Mouse (Mus musculus): ENCODE data around the gene Mark3. TPM values are rescaled to one million over a fixed set of nuclear protein-coding genes. Genes with fewer than 3 reads are reported as not detected.
A peak's percentile ranks its signal among the peaks of the same experiment; 100 is the strongest.
"Not testable (repeated sequence)": the region's sequence is repeated elsewhere in the genome, so short reads cannot be mapped to it uniquely, and the experiment has no call there.

Mark3 gene
- polyA plus RNA-seq, 1 experiment from 2014 or later = 49.4 TPM

DNA sequence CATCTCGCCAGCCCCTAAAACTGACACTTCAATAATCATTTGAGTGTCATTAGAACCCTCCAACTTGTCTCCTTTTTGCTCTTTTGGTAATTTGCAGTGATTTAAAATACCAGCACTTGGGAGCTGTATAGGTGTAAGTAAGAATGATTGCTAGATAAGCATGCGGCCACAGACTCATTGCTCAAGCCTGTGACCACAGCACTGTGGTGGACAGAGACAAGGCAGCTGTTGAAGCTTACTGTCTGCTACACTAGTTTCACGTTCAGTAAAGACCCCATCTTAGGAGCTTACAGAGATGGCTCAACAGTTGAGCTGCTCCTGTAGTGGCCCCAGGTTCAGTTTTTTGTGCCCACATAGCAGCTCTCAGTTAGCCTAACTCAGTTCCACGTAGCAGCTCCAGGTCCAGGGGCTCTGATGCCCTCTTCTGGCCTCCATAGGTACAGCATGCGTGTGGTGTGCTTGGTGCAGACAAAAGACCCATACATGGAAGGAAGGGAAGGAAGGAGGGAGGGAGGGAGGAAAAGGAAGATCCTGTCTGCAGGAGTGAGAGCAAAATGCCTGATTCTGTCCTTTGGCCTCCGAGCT, 73.8 kb downstream of the Mark3 start:
- Histone ChIP-seq H3K4me2 (ENCODE audit: low read length) (no peak overlapping the region), H3K9ac (ENCODE audit: low read length) (no peak overlapping the region), H3K27me3 (replicated peaks; ENCODE audit: control insufficient read depth, insufficient read depth, low read length) (no peaks in the 10 kb centered on the region), H3K4me3 (ENCODE audit: low read depth, low read length) (no peak overlapping the region), H3K4me1 (replicated peaks; ENCODE audit: control insufficient read depth, insufficient read depth, low read length) (no peaks in the 10 kb centered on the region), H3K27ac (ENCODE audit: low read depth) (no peak overlapping the region), H3K36me3 (ENCODE audit: control insufficient read depth, insufficient read depth, low read length) (peaks cover 91% of the 10 kb centered on the region), H3K9me3 (ENCODE audit: control insufficient read depth, low read length) (0 out of 2 replicates have a peak, but pooled peaks cover 1% of the 10 kb centered on the region)
- ATAC-seq (replicated peaks; ENCODE audit: low FRiP score, low TSS enrichment, low read depth) (peak; percentile 58; the same call in 1 of the 2 replicates), DNase-seq (ENCODE audit: low spot score) (peak; percentile 85)
- WGBS = 54% methylated on average over 6 of the region's 6 CpGs

DNA sequence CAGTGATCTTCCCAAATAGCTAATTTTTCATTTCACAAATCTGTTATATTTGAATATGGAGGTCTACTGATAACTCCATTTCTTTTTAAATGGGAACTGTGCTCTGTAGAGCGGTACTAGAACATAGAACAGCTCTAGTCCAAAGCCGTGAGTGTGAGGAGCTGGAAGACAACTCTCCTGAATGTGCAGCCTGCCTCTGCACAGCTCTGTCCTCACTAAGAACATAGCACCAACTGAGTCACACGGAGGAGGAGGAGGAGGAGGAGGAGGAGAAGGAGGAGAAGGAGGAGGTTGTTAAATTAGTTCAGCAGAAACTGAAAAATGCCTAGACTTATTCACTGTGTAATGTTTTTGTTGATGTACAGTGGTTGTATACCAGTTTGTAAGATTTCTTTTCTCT, 78.6 kb downstream of the Mark3 start:
- H3K9ac ChIP-seq (ENCODE audit: low read length) = no peak overlapping the region
- peaks cover 84% of the 10 kb centered on the region for H3K36me3 ChIP-seq (ENCODE audit: control insufficient read depth, insufficient read depth, low read length)
- H3K4me3 ChIP-seq (ENCODE audit: low read depth, low read length) = no peak overlapping the region
- DNase-seq (ENCODE audit: low spot score) (no peak), ATAC-seq (replicated peaks; ENCODE audit: low FRiP score, low TSS enrichment, low read depth) (no peak)
- H3K4me2 ChIP-seq (ENCODE audit: low read length) = no peak overlapping the region
- 86% methylated on average over 3 of the region's 3 CpGs for WGBS
- H3K27ac ChIP-seq (ENCODE audit: low read depth) = no peak overlapping the region
- no peaks in the 10 kb centered on the region for H3K4me1 ChIP-seq (replicated peaks; ENCODE audit: control insufficient read depth, insufficient read depth, low read length)
- no peaks in the 10 kb centered on the region for H3K9me3 ChIP-seq (ENCODE audit: control insufficient read depth, low read length)
- H3K27me3 ChIP-seq (replicated peaks; ENCODE audit: control insufficient read depth, insufficient read depth, low read length) = no peaks in the 10 kb centered on the region

DNA sequence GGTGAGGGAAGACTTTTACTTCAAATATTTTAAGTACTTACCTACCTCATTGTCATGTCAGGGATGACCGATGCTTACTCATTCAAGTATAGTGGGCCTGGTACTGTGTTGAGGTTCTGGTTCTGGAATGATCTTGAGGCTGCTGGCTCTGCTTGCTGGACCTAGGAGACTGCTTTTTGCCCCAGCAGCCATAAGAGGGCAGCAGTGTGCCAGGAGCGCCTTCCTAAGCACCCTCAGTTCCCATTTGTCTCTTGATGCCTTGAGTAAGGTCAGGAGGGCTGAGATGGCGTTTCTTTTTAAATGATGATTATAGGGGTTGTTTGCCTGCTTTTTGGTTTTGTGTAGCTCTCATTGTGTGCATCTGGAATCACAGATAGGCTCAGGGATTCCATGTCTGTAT, 79.1 kb downstream of the Mark3 start:
- peak; percentile 80 for DNase-seq (ENCODE audit: low spot score)
- Histone ChIP-seq H3K4me2 (ENCODE audit: low read length) (no peak overlapping the region), H3K27me3 (replicated peaks; ENCODE audit: control insufficient read depth, insufficient read depth, low read length) (no peaks in the 10 kb centered on the region), H3K36me3 (ENCODE audit: control insufficient read depth, insufficient read depth, low read length) (peaks cover 79% of the 10 kb centered on the region), H3K4me3 (ENCODE audit: low read depth, low read length) (no peak overlapping the region), H3K4me1 (replicated peaks; ENCODE audit: control insufficient read depth, insufficient read depth, low read length) (no peaks in the 10 kb centered on the region), H3K9ac (ENCODE audit: low read length) (no peak overlapping the region), H3K27ac (ENCODE audit: low read depth) (no peak overlapping the region), H3K9me3 (ENCODE audit: control insufficient read depth, low read length) (no peaks in the 10 kb centered on the region)
- 37% methylated on average over 3 of the region's 3 CpGs for WGBS
- ATAC-seq (replicated peaks; ENCODE audit: low FRiP score, low TSS enrichment, low read depth) = no peak

DNA sequence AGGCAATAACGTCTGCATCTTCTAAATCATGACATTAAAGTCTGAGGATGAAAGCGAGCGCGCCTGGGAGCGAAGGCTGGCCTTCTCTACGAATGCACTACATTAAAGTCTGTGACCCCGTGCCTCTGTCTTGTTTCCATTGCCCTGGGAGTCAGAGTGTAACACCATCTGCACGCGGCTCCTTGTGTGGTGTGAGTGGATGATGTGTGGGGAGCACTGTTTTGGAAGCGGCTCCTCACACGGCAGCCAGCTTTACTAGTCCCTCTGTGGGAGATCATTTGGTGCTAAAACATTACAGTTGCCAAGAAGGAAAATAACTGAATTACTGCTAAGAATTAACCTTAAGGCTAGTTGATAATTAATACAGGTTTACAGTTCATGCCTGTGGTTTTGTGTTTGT, 81.4 kb downstream of the Mark3 start:
- Histone ChIP-seq H3K4me3 (ENCODE audit: low read depth, low read length) (no peak overlapping the region), H3K27me3 (replicated peaks; ENCODE audit: control insufficient read depth, insufficient read depth, low read length) (no peaks in the 10 kb centered on the region), H3K4me1 (replicated peaks; ENCODE audit: control insufficient read depth, insufficient read depth, low read length) (no peaks in the 10 kb centered on the region), H3K9me3 (ENCODE audit: control insufficient read depth, low read length) (no peaks in the 10 kb centered on the region), H3K4me2 (ENCODE audit: low read length) (no peak overlapping the region), H3K9ac (ENCODE audit: low read length) (no peak overlapping the region), H3K27ac (ENCODE audit: low read depth) (no peak overlapping the region), H3K36me3 (ENCODE audit: control insufficient read depth, insufficient read depth, low read length) (peaks cover 68% of the 10 kb centered on the region)
- WGBS = 91% methylated on average over 11 of the region's 11 CpGs
- no peak for ATAC-seq (replicated peaks; ENCODE audit: low FRiP score, low TSS enrichment, low read depth)
- DNase-seq (ENCODE audit: low spot score) = no peak

DNA sequence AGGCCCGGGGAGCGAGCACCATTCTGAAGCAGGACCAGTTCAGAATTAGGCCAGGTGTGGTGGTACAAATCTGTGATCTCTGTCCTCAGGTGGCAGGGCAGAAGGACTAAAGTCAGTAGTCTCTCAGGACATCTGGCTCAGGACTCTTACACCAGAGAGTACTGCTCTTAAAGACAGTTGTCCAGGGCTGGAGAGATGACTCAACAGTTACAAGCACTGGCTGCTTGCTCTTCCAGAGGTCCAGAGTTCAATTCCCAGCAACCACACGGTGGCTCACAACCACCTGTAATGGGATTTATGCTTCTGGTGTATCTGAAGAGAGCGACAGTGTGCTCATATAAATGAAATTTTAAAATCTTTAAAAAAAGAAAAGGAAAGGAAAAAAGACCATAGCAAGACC, 85.0 kb downstream of the Mark3 start:
- ATAC-seq (replicated peaks; ENCODE audit: low FRiP score, low TSS enrichment, low read depth) (no peak), DNase-seq (ENCODE audit: low spot score) (no peak)
- Histone ChIP-seq H3K4me1 (replicated peaks; ENCODE audit: control insufficient read depth, insufficient read depth, low read length) (peaks cover 15% of the 10 kb centered on the region), H3K9ac (ENCODE audit: low read length) (no peak overlapping the region), H3K4me2 (ENCODE audit: low read length) (no peak overlapping the region), H3K36me3 (ENCODE audit: control insufficient read depth, insufficient read depth, low read length) (peaks cover 44% of the 10 kb centered on the region), H3K4me3 (ENCODE audit: low read depth, low read length) (no peak overlapping the region), H3K9me3 (ENCODE audit: control insufficient read depth, low read length) (no peaks in the 10 kb centered on the region), H3K27ac (ENCODE audit: low read depth) (no peak overlapping the region), H3K27me3 (replicated peaks; ENCODE audit: control insufficient read depth, insufficient read depth, low read length) (no peaks in the 10 kb centered on the region)
- 94% methylated on average over 4 of the region's 4 CpGs for WGBS

DNA sequence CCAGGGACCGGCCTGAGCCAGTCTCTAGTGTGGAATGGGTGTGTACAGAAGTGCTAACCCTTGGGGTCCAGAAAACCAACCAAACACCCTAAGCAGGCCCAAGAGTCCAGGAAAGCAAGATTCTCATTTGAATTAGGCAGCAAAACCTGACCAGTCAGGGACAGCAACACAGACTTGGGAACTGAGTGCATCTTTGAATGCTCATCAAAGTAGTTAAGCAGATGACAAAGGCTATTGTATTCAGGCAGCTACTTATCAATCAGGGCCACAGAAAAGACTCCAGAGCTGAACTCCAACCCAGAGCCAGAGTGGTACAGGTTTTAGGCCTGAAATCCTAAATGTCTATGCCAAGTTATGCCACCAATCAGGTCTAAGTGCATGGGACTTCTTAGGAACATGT, 86.3 kb downstream of the Mark3 start:
- Histone ChIP-seq H3K4me3 (ENCODE audit: low read depth, low read length) (no peak overlapping the region), H3K27me3 (replicated peaks; ENCODE audit: control insufficient read depth, insufficient read depth, low read length) (no peaks in the 10 kb centered on the region), H3K36me3 (ENCODE audit: control insufficient read depth, insufficient read depth, low read length) (peaks cover 31% of the 10 kb centered on the region), H3K4me2 (ENCODE audit: low read length) (no peak overlapping the region), H3K9ac (ENCODE audit: low read length) (no peak overlapping the region), H3K27ac (ENCODE audit: low read depth) (no peak overlapping the region), H3K4me1 (replicated peaks; ENCODE audit: control insufficient read depth, insufficient read depth, low read length) (peaks cover 24% of the 10 kb centered on the region), H3K9me3 (ENCODE audit: control insufficient read depth, low read length) (no peaks in the 10 kb centered on the region)
- ATAC-seq (replicated peaks; ENCODE audit: low FRiP score, low TSS enrichment, low read depth) (no peak), DNase-seq (ENCODE audit: low spot score) (no peak)
- 96% methylated on average over 1 of the region's 1 CpGs for WGBS

DNA sequence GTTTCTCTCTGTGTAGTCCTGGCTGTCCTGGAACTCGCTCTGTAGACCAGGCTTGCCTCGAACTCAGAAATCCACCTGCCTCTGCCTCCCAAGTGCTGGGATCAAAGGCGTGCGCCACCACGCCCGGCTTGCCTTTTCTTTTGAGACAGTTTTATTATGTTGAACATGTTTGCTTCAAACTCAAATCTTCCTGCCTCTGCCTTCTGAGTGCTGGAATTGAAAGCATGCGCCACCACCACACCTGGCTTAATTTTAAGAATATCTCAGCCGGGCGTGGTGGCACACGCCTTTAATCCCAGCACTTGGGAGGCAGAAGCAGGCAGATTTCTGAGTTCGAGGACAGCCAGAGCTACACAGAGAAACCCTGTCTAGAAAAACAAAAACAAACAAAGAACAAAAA, 87.2 kb downstream of the Mark3 start:
- not testable (repeated sequence) for H3K4me3 ChIP-seq (ENCODE audit: low read depth, low read length); H3K27me3 ChIP-seq (replicated peaks; ENCODE audit: control insufficient read depth, insufficient read depth, low read length); DNase-seq (ENCODE audit: low spot score); H3K9ac ChIP-seq (ENCODE audit: low read length); H3K27ac ChIP-seq (ENCODE audit: low read depth); H3K9me3 ChIP-seq (ENCODE audit: control insufficient read depth, low read length); H3K4me2 ChIP-seq (ENCODE audit: low read length); ATAC-seq (replicated peaks; ENCODE audit: low FRiP score, low TSS enrichment, low read depth)
- Histone ChIP-seq H3K36me3 (ENCODE audit: control insufficient read depth, insufficient read depth, low read length) (peaks cover 22% of the 10 kb centered on the region), H3K4me1 (replicated peaks; ENCODE audit: control insufficient read depth, insufficient read depth, low read length) (peaks cover 24% of the 10 kb centered on the region)
- WGBS = 94% methylated on average over 11 of the region's 11 CpGs

DNA sequence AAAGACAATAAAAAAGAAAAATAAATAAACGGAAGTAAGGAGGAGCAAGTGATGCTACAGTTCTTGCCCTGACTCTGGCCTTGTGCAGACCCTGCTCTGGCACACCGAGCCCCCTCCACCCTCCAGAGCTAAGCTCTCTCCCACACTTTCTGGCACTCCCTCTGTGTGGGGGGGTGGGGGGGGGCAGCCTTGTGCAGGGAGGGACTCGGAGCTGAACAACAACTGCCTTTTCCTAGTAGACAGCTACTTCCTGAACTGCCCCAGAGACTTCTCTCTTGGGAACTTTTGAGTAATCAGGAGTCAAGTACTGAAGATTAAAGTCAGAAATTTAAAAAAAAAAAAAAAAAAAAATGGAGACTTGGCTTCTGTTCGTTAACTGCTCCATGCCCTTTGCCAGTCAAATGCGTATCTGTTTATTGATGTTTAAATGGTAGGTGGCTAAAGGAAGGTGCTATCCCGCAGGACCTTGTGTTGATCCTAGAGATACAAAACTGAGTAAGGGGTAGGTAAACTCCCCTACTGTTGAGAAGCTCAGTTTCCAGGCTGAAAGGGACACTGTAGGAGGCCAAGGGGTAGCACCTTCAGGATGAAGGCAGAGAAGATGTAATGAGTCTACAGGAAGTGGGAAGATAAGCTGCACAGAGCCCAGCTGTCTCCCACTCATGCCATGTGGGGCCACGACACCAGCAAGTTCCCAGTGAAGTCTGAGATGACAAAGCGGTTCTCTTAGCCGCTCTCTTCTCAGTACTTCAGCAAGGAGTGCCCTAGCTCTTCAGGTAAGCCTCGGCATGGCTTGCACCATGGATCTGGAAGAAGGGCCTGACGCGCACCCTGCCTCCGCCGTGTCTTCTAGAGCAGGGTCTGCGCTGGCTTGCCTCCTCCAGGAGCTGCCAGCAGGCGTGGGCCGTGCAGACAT, 89.2 kb downstream of the Mark3 start:
- H3K9me3 ChIP-seq (ENCODE audit: control insufficient read depth, low read length) = no peaks in the 10 kb centered on the region
- H3K4me2 ChIP-seq (ENCODE audit: low read length) = 0 out of 2 replicates have a peak overlapping the region, but pooled peaks have one; percentile 2
- no peak; the same call in 1 of the 2 replicates for ATAC-seq (replicated peaks; ENCODE audit: low FRiP score, low TSS enrichment, low read depth)
- H3K4me3 ChIP-seq (ENCODE audit: low read depth, low read length) = no peak overlapping the region
- H3K27ac ChIP-seq (ENCODE audit: low read depth) = peak overlapping the region; percentile 74
- WGBS = 46% methylated on average over 17 of the region's 17 CpGs
- no peaks in the 10 kb centered on the region for H3K27me3 ChIP-seq (replicated peaks; ENCODE audit: control insufficient read depth, insufficient read depth, low read length)
- peak; percentile 52 for DNase-seq (ENCODE audit: low spot score)
- peaks cover 25% of the 10 kb centered on the region for H3K4me1 ChIP-seq (replicated peaks; ENCODE audit: control insufficient read depth, insufficient read depth, low read length)
- H3K9ac ChIP-seq (ENCODE audit: low read length) = no peak overlapping the region
- peaks cover 11% of the 10 kb centered on the region; the same call in 1 of the 2 replicates for H3K36me3 ChIP-seq (ENCODE audit: control insufficient read depth, insufficient read depth, low read length)

Data from intestine, embryonic 14.5 days (tissue).